Comparison of ENCODE assay signal across 13 mouse cellular contexts in genomic region chr3:98055008-98055345, GRCm38 (mm10). TPM values are rescaled to one million over a fixed set of nuclear protein-coding genes. Genes with fewer than 3 reads are reported as not detected.
DNase-seq lines count a peak whose midpoint lies in the region; ATAC-seq and TF ChIP-seq lines count a peak whose summit lies in the region.
"Had no signal": no experiment of that assay in that cellular context is flagged by ENCODE, and none has a peak within 500 bp of the region (broad histone marks: within the 10 kb centered on the region; RNA-seq: fewer than 3 reads in every experiment).

No protein-coding gene starts in this region.

- no peaks in the 10 kb centered on the region for H3K27me3 ChIP-seq in midbrain, embryonic 14.5 days (ENCODE audit: control insufficient read depth, insufficient read depth, low read length)
- peaks cover 16% of the 10 kb centered on the region; the same call in 1 of the 2 replicates for H3K27me3 ChIP-seq in midbrain, embryonic 10.5 days (ENCODE audit: low read depth, poor library complexity, severe bottlenecking)
- H3K27me3 ChIP-seq in embryonic facial prominence, embryonic 10.5 days (replicated peaks; ENCODE audit: low read depth, poor library complexity, severe bottlenecking): no peaks in the 10 kb centered on the region
- H3K27me3 ChIP-seq in limb, embryonic 15.5 days: no peaks in the 10 kb centered on the region
- H3K27me3 ChIP-seq in lung, postnatal 0 days (replicated peaks; ENCODE audit: insufficient read depth, low read length): no peaks in the 10 kb centered on the region

- no peak overlapping the region for H3K27ac ChIP-seq in midbrain, embryonic 14.5 days (replicated peaks; ENCODE audit: low read depth, low read length)
- no peak overlapping the region for H3K27ac ChIP-seq in midbrain, embryonic 10.5 days (replicated peaks)
- peak overlapping the region; percentile 30; the same call in 1 of the 2 replicates for H3K27ac ChIP-seq in embryonic facial prominence, embryonic 10.5 days (replicated peaks)
- H3K27ac ChIP-seq in limb, embryonic 15.5 days: peak overlapping the region; percentile 34; the same call in 1 of the 2 replicates
- no peak overlapping the region for H3K27ac ChIP-seq in lung, postnatal 0 days (ENCODE audit: low read length)

- H3K9me3 ChIP-seq in midbrain, embryonic 14.5 days (ENCODE audit: control insufficient read depth, low read length): no peaks in the 10 kb centered on the region
- H3K9me3 ChIP-seq in midbrain, embryonic 10.5 days (replicated peaks): no peaks in the 10 kb centered on the region
- H3K9me3 ChIP-seq in embryonic facial prominence, embryonic 10.5 days: no peaks in the 10 kb centered on the region
- no peaks in the 10 kb centered on the region for H3K9me3 ChIP-seq in limb, embryonic 15.5 days
- no peaks in the 10 kb centered on the region for H3K9me3 ChIP-seq in lung, postnatal 0 days (ENCODE audit: low read length)
- H3K9me3 ChIP-seq: hindbrain, embryonic 10.5 days had no signal

- ATAC-seq in midbrain, embryonic 14.5 days (ENCODE audit: low FRiP score, low TSS enrichment): peak; percentile 38; the same call in 1 of the 2 replicates
- ATAC-seq in limb, embryonic 15.5 days (ENCODE audit: insufficient number of reproducible peaks, low FRiP score, low TSS enrichment, low read depth): no peak
- no peak for ATAC-seq in lung, postnatal 0 days
- no peak for ATAC-seq in erythroblast, adult 5-6 weeks (replicated peaks; ENCODE audit: low FRiP score, poor library complexity, severe bottlenecking)

- no peak for TF ChIP-seq EP300 in lung, postnatal 0 days (IDR thresholded peaks at IDR 0.05)

- no peak for TF ChIP-seq CTCF in lung, postnatal 0 days (IDR thresholded peaks at IDR 0.05)

- H3K4me1 ChIP-seq in midbrain, embryonic 14.5 days (ENCODE audit: control insufficient read depth, insufficient read depth, low read length): 0 out of 2 replicates have a peak, but pooled peaks cover 3% of the 10 kb centered on the region
- H3K4me1 ChIP-seq in midbrain, embryonic 10.5 days: peaks cover 39% of the 10 kb centered on the region
- H3K4me1 ChIP-seq in embryonic facial prominence, embryonic 10.5 days: peaks cover 96% of the 10 kb centered on the region
- H3K4me1 ChIP-seq in limb, embryonic 15.5 days: peaks cover 76% of the 10 kb centered on the region
- peaks cover 33% of the 10 kb centered on the region for H3K4me1 ChIP-seq in lung, postnatal 0 days (ENCODE audit: insufficient read depth, low read depth, low read length)

- no peak overlapping the region for H3K4me2 ChIP-seq in midbrain, embryonic 14.5 days (ENCODE audit: low read length)
- H3K4me2 ChIP-seq in limb, embryonic 15.5 days: no peak overlapping the region
- no peak overlapping the region for H3K4me2 ChIP-seq in lung, postnatal 0 days (replicated peaks; ENCODE audit: low read depth, low read length)
- H3K4me2 ChIP-seq: midbrain, embryonic 11.5 days had no signal

- H3K9ac ChIP-seq in midbrain, embryonic 14.5 days (replicated peaks; ENCODE audit: low read length): no peak overlapping the region
- no peak overlapping the region for H3K9ac ChIP-seq in limb, embryonic 15.5 days
- H3K9ac ChIP-seq in lung, postnatal 0 days (replicated peaks; ENCODE audit: low read depth): no peak overlapping the region

- WGBS in midbrain, embryonic 14.5 days: 55% methylated on average over 6 of the region's 6 CpGs
- 87% methylated on average over 6 of the region's 6 CpGs for WGBS in midbrain, embryonic 10.5 days
- WGBS in embryonic facial prominence, embryonic 10.5 days: 85% methylated on average over 6 of the region's 6 CpGs
- 77% methylated on average over 6 of the region's 6 CpGs for WGBS in limb, embryonic 15.5 days
- WGBS in lung, postnatal 0 days: 67% methylated on average over 6 of the region's 6 CpGs

- peak; percentile 57 for DNase-seq in midbrain, embryonic 14.5 days
- DNase-seq in midbrain, embryonic 10.5 days (ENCODE audit: low spot score): no peak
- no peak for DNase-seq in embryonic facial prominence, embryonic 10.5 days (ENCODE audit: low spot score)
- no peak for DNase-seq in layer of hippocampus, adult 8-10 months (ENCODE audit: low spot score in 2 of 2)
- no peak for DNase-seq in lung, postnatal 0 days (ENCODE audit: low spot score)
- DNase-seq: cerebellum, adult 9-10 months; gastrocnemius, postnatal 14 days; kidney, adult 18-20 months; kidney, postnatal 4 days had no signal

- no peak overlapping the region for H3K4me3 ChIP-seq in midbrain, embryonic 14.5 days (replicated peaks; ENCODE audit: low read depth, low read length)
- no peak overlapping the region for H3K4me3 ChIP-seq in midbrain, embryonic 10.5 days
- H3K4me3 ChIP-seq in embryonic facial prominence, embryonic 10.5 days: no peak overlapping the region
- H3K4me3 ChIP-seq in limb, embryonic 15.5 days: no peak overlapping the region
- no peak overlapping the region for H3K4me3 ChIP-seq in lung, postnatal 0 days (ENCODE audit: low read depth, low read length)
- H3K4me3 ChIP-seq: hindbrain, embryonic 10.5 days had no signal

- H3K36me3 ChIP-seq in midbrain, embryonic 14.5 days (ENCODE audit: control insufficient read depth, insufficient read depth, low read length): no peaks in the 10 kb centered on the region
- H3K36me3 ChIP-seq in midbrain, embryonic 10.5 days: peaks cover 7% of the 10 kb centered on the region; the same call in 1 of the 2 replicates
- H3K36me3 ChIP-seq in embryonic facial prominence, embryonic 10.5 days (replicated peaks): 0 out of 2 replicates have a peak, but pooled peaks cover 13% of the 10 kb centered on the region
- no peaks in the 10 kb centered on the region; the same call in 1 of the 2 replicates for H3K36me3 ChIP-seq in limb, embryonic 15.5 days
- H3K36me3 ChIP-seq in lung, postnatal 0 days (ENCODE audit: insufficient read depth, low read length): no peaks in the 10 kb centered on the region

RNA-seq across cellular contexts. Expression of gene Notch2, which starts 41.6 kb away (rescaled TPM):
- polyA plus RNA-seq in midbrain, embryonic 14.5 days (2014; fragmentation: Nextera tagmentation; extraction: Ambion mirVana): 5.2 and 10.8 TPM in 2 replicates
- 16.1 and 16.6 TPM in 2 replicates for polyA plus RNA-seq in midbrain, embryonic 10.5 days (2016; fragmentation: Nextera tagmentation; extraction: Ambion mirVana)
- polyA plus RNA-seq in embryonic facial prominence, embryonic 10.5 days (2016; fragmentation: Nextera tagmentation; extraction: Ambion mirVana): 22.0 and 23.2 TPM in 2 replicates
- polyA plus RNA-seq in limb, embryonic 15.5 days (2015; fragmentation: Nextera tagmentation; extraction: Ambion mirVana): 35.8 and 40.8 TPM in 2 replicates
- total RNA-seq in layer of hippocampus, adult 8-10 months (2022): 10 to 100 TPM; 22.9 to 29.1 (median 26.8) TPM
- polyA plus RNA-seq in lung, postnatal 0 days (2015; fragmentation: Nextera tagmentation; extraction: Ambion mirVana): 18.3 and 20.1 TPM in 2 replicates
- total RNA-seq in erythroblast, adult 5-6 weeks (2015; ENCODE audit: low replicate concordance): 11.1 and 14.4 TPM in 2 replicates
- 11.2 and 11.5 TPM in 2 replicates for total RNA-seq in erythroblast, adult 5-6 weeks (2017; ENCODE audit: low replicate concordance)

Comparison
In these comparisons a context has a peak if more than half of its experiments do, and no peak if none do; other contexts are left out.
1. H3K27ac ChIP-seq: peak in embryonic facial prominence, embryonic 10.5 days (single experiment) and limb, embryonic 15.5 days (single experiment); none in midbrain, embryonic 14.5 days (single experiment), midbrain, embryonic 10.5 days (single experiment) and lung, postnatal 0 days (single experiment).